Mouse (Mus musculus) layer of hippocampus, adult 2 months (tissue): ENCODE results near the gene Lrrc17. TPM values are rescaled to one million over a fixed set of nuclear protein-coding genes. Genes with fewer than 3 reads are reported as not detected.

Source experiments
- DNase-seq, 2 experiments: peaks; one replicate each; pipeline ENCODE4 v3.0.0; 2022; ENCODE audit warnings: low spot score in 2 of 2
- H3K27ac ChIP-seq: fragments of 200-600 bp; 2 replicates; pipeline ENCODE4 v1.8.1; 2022
- H3K4me3 ChIP-seq: fragments of 200-600 bp; 2 replicates; pipeline ENCODE4 v1.8.1; 2022; ENCODE audit warnings: mild to moderate bottlenecking
- CTCF ChIP-seq: fragments of 200-600 bp; conservative IDR thresholded peaks from 2 replicates; pipeline ENCODE4 v1.8.1; 2022; ENCODE audit warnings: antibody characterized with exemption, mild to moderate bottlenecking, moderate library complexity
- long read RNA-seq, 2 experiments: library from polyadenylated mRNA; stranded (forward); transcript quantifications; one replicate each; pipeline ENCODE4 v2.0.0; 2021; ENCODE audit warnings: borderline mapping rate in 2 of 2
- total RNA-seq, 2 experiments: library from RNA; stranded (reverse); gene quantifications; 2 replicates each; pipeline ENCODE4 v1.2.3; 2021

Lrrc17 gene
- under 1 TPM; 0.23 to 0.47 TPM for total RNA-seq
- long read RNA-seq, experiment 1, partial matches to known transcripts, result 0 of 1 reads
- long read RNA-seq, experiment 1, other reads (novel, unspliced or antisense), result 1 of 1 reads
- long read RNA-seq, experiment 2, partial matches to known transcripts, result 0 of 1 reads
- long read RNA-seq, experiment 2, other reads (novel, unspliced or antisense), result 1 of 1 reads

GRCm38 (mm10) chr5:21543409-21544201 lies at the start of gene Lrrc17:
Lrrc17 (plus strand) TSS chr5:21543559.
- Histone ChIP-seq H3K27ac (no peak within 1 kb of the TSS), H3K4me3 (no peak within 1 kb of the TSS)
- no peak for TF ChIP-seq CTCF
- no peak for DNase-seq

DNA sequence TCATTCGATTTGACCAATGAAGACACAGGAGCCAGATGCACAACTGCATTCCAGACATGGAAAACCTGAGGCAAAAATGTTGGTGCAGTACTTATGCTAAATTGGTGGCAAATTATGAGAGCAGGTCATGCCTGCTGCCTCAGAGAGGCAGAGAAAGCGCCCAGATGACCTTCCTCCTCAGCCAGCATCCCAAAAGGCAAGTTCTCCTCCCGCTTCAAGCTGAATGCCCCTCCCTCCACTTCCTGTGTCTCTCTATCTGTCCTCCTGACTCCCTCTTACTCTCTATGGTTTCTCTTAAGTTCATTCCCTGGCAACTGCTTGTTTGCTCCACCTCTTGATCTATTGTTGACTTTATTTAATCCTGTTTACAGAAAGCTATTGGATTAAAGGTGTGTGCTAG lies 48.6 kb upstream of the Lrrc17 start:
- no peak for TF ChIP-seq CTCF
- no peak overlapping the region for H3K4me3 ChIP-seq

GRCm38 (mm10) chr5:21496321-21496720 lies 47.0 kb upstream of the Lrrc17 start:
- no peak for DNase-seq
- TF ChIP-seq CTCF, result no peak
- no peak overlapping the region for H3K27ac ChIP-seq
- H3K4me3 ChIP-seq, result no peak overlapping the region

More for the DNA sequence above, 48.6 kb upstream of the Lrrc17 start:
- no peak overlapping the region for H3K27ac ChIP-seq
- no peak for DNase-seq

GRCm38 (mm10) chr5:21496881-21497280 lies 46.5 kb upstream of the Lrrc17 start:
- no peak for TF ChIP-seq CTCF
- Histone ChIP-seq H3K27ac (no peak overlapping the region), H3K4me3 (no peak overlapping the region)
- DNase-seq, result no peak

- no peak overlapping the region for H3K27ac ChIP-seq
- no peak for DNase-seq
- H3K4me3 ChIP-seq, result no peak overlapping the region
- no peak for TF ChIP-seq CTCF
Measured at GRCm38 (mm10) chr5:21498490-21498889, 44.9 kb upstream of the Lrrc17 start.

GRCm38 (mm10) chr5:21498925-21499324 lies 44.4 kb upstream of the Lrrc17 start:
- DNase-seq, result no peak
- H3K4me3 ChIP-seq, result no peak overlapping the region
- no peak for TF ChIP-seq CTCF
- no peak overlapping the region for H3K27ac ChIP-seq

- no peak for DNase-seq
- no peak for TF ChIP-seq CTCF
- no peak overlapping the region for H3K4me3 ChIP-seq
- peak overlapping the region; percentile 11; the same call in 1 of the 2 replicates for H3K27ac ChIP-seq
Measured at GRCm38 (mm10) chr5:21500133-21500532, 43.2 kb upstream of the Lrrc17 start.

- no peak overlapping the region for H3K4me3 ChIP-seq
- peak overlapping the region; percentile 8; the same call in 1 of the 2 replicates for H3K27ac ChIP-seq
- DNase-seq, result peak; percentile 57 to 59
- TF ChIP-seq CTCF, result no peak
Measured at GRCm38 (mm10) chr5:21500941-21501340, 42.4 kb upstream of the Lrrc17 start.

DNA sequence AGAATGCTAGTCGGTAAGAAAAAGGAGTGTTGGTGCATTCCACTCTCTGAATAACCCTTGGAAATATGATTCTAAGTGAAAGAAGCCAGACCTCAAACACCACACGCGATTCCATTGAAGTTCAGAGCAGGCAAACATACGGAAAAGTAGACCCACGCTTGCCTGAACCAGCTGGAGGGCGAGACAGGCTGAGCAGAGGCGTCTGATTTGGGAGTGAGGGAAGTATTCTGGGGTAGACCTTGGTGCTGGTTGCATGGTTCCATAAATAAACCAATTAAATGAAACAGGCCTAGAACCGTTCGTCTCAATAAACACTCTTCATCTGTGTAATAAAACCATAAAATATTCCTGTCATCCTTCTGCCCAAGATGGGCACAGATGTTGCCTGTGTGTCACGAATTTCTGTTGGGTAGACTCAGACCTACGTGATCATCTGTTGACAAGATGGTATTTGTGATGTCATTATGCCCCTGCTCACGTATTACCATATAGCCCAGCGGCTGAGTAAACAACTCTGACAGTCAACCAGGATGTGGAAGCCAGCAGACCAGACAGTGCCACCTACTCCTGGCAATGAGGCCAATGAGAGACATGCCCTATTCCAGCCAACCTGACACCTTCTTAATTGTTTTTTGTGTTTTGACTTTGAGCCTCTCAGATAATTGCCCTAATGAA lies 40.3 kb upstream of the Lrrc17 start:
- H3K27ac ChIP-seq, result peak overlapping the region; percentile 51; the same call in 1 of the 2 replicates
- no peak overlapping the region for H3K4me3 ChIP-seq
- DNase-seq, result peak; percentile 72 to 77
- TF ChIP-seq CTCF, result no peak

- H3K27ac ChIP-seq, result no peak overlapping the region
- no peak for DNase-seq
- H3K4me3 ChIP-seq, result no peak overlapping the region
- TF ChIP-seq CTCF, result no peak
Measured at GRCm38 (mm10) chr5:21505159-21505558, 38.2 kb upstream of the Lrrc17 start.

DNA sequence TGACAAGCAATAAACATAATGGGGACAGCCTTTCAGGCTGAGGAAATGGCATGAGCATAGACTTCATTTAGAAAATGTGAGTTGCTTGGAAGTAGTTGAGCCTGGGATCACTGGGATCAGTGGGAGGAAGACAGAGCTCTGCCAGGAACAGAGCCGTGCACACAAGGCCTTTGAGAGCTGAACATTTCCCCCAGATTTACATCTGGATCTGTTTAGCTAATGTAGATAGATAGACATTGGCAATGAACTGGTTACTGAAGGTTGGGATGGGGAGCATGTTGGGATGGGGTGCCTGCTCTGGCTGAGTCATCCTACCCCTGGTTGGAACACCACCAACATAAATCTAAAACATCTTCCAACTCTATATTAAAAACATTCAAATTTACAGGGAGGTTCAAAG lies 36.5 kb upstream of the Lrrc17 start:
- Histone ChIP-seq H3K4me3 (no peak overlapping the region), H3K27ac (no peak overlapping the region)
- DNase-seq, result no peak
- TF ChIP-seq CTCF, result no peak

- TF ChIP-seq CTCF, result no peak
- H3K27ac ChIP-seq, result no peak overlapping the region
- H3K4me3 ChIP-seq, result no peak overlapping the region
- DNase-seq, result no peak
Measured at GRCm38 (mm10) chr5:21509801-21510200, 33.6 kb upstream of the Lrrc17 start.

DNA sequence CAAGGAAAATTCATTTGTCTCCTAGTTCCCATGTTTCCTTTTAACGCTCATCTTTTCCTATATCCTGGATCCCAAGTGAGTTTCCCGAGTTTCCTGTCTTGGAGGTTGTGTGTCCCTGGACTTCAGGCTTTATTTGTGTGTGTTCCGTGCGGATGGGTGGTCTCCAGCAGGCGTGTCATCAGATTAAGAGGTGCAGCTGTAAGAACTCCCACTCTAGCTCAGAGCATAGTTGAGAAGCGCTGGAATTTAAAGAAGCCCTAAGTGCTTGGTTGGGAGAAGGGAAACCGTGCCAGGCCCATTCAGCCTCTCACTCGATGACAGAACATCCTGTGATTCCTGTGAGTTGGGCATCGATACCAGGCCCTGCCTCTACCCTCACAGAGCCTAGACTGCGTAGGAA lies 30.0 kb upstream of the Lrrc17 start:
- no peak overlapping the region for H3K4me3 ChIP-seq
- no peak for TF ChIP-seq CTCF
- no peak overlapping the region for H3K27ac ChIP-seq
- no peak for DNase-seq
